Mouse (Mus musculus): Measurements from ENCODE around the gene Gatc. TPM values are rescaled to one million over a fixed set of nuclear protein-coding genes. Genes with fewer than 3 reads are reported as not detected.
A peak's percentile ranks its signal among the peaks of the same experiment; 100 is the strongest.
"Not testable (repeated sequence)": the region's sequence is repeated elsewhere in the genome, so short reads cannot be mapped to it uniquely, and the experiment has no call there.

Gene Gatc
- 32.8 and 33.6 TPM in 2 replicates for polyA plus RNA-seq (2012; rRNA removed)

GRCm38 (mm10) chr5:115340577-115341313 is at the start of gene Gatc, which contains the start of gene Triap1:
Gatc (minus strand) TSS chr5:115341178.
Triap1 (plus strand) TSS chr5:115341225.
- peak within 1 kb of the TSS; percentile 73 for H3K27ac ChIP-seq (ENCODE audit: insufficient read depth, low read length)
- DNase-seq = peak; percentile 90 to 94
- under 1% methylated on average over 62 of the region's 62 CpGs for WGBS
- TF ChIP-seq CTCF (IDR thresholded peaks at IDR 0.05; ENCODE audit: borderline replicate concordance, insufficient read depth, low read depth, low read length) (no peak), POLR2A (IDR thresholded peaks at IDR 0.05; ENCODE audit: borderline replicate concordance, insufficient read depth, low read length) (peak; percentile 84)
- H3K4me1 ChIP-seq (ENCODE audit: control insufficient read depth, insufficient read depth, low read length) = peaks cover 4% of the 10 kb centered on the region; the same call in 1 of the 2 replicates
- peak within 1 kb of the TSS; percentile 84 for H3K4me3 ChIP-seq (replicated peaks; ENCODE audit: insufficient read depth, low read depth, low read length)
- no peaks in the 10 kb centered on the region for H3K27me3 ChIP-seq (ENCODE audit: control insufficient read depth, insufficient read depth, low read length)

- H3K27ac ChIP-seq (ENCODE audit: insufficient read depth, low read length); H3K27me3 ChIP-seq (ENCODE audit: control insufficient read depth, insufficient read depth, low read length); DNase-seq; H3K4me1 ChIP-seq (ENCODE audit: control insufficient read depth, insufficient read depth, low read length); H3K4me3 ChIP-seq (replicated peaks; ENCODE audit: insufficient read depth, low read depth, low read length): not testable (repeated sequence)
- 86% methylated on average over 2 of the region's 2 CpGs for WGBS
Observed at GRCm38 (mm10) chr5:115378882-115379281, 37.9 kb upstream of the Gatc start.

GRCm38 (mm10) chr5:115375436-115375835 is 34.5 kb upstream of the Gatc start:
- H3K4me3 ChIP-seq (replicated peaks; ENCODE audit: insufficient read depth, low read depth, low read length) = no peak overlapping the region
- no peaks in the 10 kb centered on the region; the same call in 1 of the 2 replicates for H3K27me3 ChIP-seq (ENCODE audit: control insufficient read depth, insufficient read depth, low read length)
- TF ChIP-seq POLR2A (IDR thresholded peaks at IDR 0.05; ENCODE audit: borderline replicate concordance, insufficient read depth, low read length) (no peak), CTCF (IDR thresholded peaks at IDR 0.05; ENCODE audit: borderline replicate concordance, insufficient read depth, low read depth, low read length) (0 out of 2 replicates have a peak, but pooled peaks have one; percentile 9)
- 82% methylated on average over 2 of the region's 2 CpGs for WGBS
- H3K4me1 ChIP-seq (ENCODE audit: control insufficient read depth, insufficient read depth, low read length) = no peaks in the 10 kb centered on the region
- no peak overlapping the region for H3K27ac ChIP-seq (ENCODE audit: insufficient read depth, low read length)
- no peak for DNase-seq

GRCm38 (mm10) chr5:115374204-115374820 is 33.3 kb upstream of the Gatc start:
- no peaks in the 10 kb centered on the region for H3K4me1 ChIP-seq (ENCODE audit: control insufficient read depth, insufficient read depth, low read length)
- no peaks in the 10 kb centered on the region; the same call in 1 of the 2 replicates for H3K27me3 ChIP-seq (ENCODE audit: control insufficient read depth, insufficient read depth, low read length)
- 26% methylated on average over 11 of the region's 11 CpGs for WGBS
- no peak overlapping the region for H3K4me3 ChIP-seq (replicated peaks; ENCODE audit: insufficient read depth, low read depth, low read length)
- TF ChIP-seq CTCF (IDR thresholded peaks at IDR 0.05; ENCODE audit: borderline replicate concordance, insufficient read depth, low read depth, low read length) = no peak
- TF ChIP-seq POLR2A (IDR thresholded peaks at IDR 0.05; ENCODE audit: borderline replicate concordance, insufficient read depth, low read length) = no peak
- H3K27ac ChIP-seq (ENCODE audit: insufficient read depth, low read length) = no peak overlapping the region
- DNase-seq = no peak

GRCm38 (mm10) chr5:115373441-115374203 is 32.6 kb upstream of the Gatc start:
- no peak for TF ChIP-seq CTCF (IDR thresholded peaks at IDR 0.05; ENCODE audit: borderline replicate concordance, insufficient read depth, low read depth, low read length)
- TF ChIP-seq POLR2A (IDR thresholded peaks at IDR 0.05; ENCODE audit: borderline replicate concordance, insufficient read depth, low read length) = no peak
- H3K27ac ChIP-seq (ENCODE audit: insufficient read depth, low read length) = no peak overlapping the region
- no peak for DNase-seq
- no peaks in the 10 kb centered on the region; the same call in 1 of the 2 replicates for H3K27me3 ChIP-seq (ENCODE audit: control insufficient read depth, insufficient read depth, low read length)
- WGBS = 27% methylated on average over 26 of the region's 26 CpGs
- H3K4me1 ChIP-seq (ENCODE audit: control insufficient read depth, insufficient read depth, low read length) = no peaks in the 10 kb centered on the region
- no peak overlapping the region for H3K4me3 ChIP-seq (replicated peaks; ENCODE audit: insufficient read depth, low read depth, low read length)

- Histone ChIP-seq H3K27ac (ENCODE audit: insufficient read depth, low read length) (no peak overlapping the region), H3K27me3 (ENCODE audit: control insufficient read depth, insufficient read depth, low read length) (no peaks in the 10 kb centered on the region; the same call in 1 of the 2 replicates), H3K4me3 (replicated peaks; ENCODE audit: insufficient read depth, low read depth, low read length) (no peak overlapping the region), H3K4me1 (ENCODE audit: control insufficient read depth, insufficient read depth, low read length) (no peaks in the 10 kb centered on the region)
- no peak for TF ChIP-seq POLR2A (IDR thresholded peaks at IDR 0.05; ENCODE audit: borderline replicate concordance, insufficient read depth, low read length)
- TF ChIP-seq CTCF (IDR thresholded peaks at IDR 0.05; ENCODE audit: borderline replicate concordance, insufficient read depth, low read depth, low read length) = no peak
- 18% methylated on average over 9 of the region's 9 CpGs for WGBS
- DNase-seq = no peak
Observed at GRCm38 (mm10) chr5:115371736-115372135, 30.8 kb upstream of the Gatc start.

- WGBS = 83% methylated on average over 4 of the region's 4 CpGs
- H3K27ac ChIP-seq (ENCODE audit: insufficient read depth, low read length) = no peak overlapping the region
- DNase-seq = no peak
- no peak overlapping the region for H3K4me3 ChIP-seq (replicated peaks; ENCODE audit: insufficient read depth, low read depth, low read length)
- H3K4me1 ChIP-seq (ENCODE audit: control insufficient read depth, insufficient read depth, low read length) = no peaks in the 10 kb centered on the region
- no peaks in the 10 kb centered on the region for H3K27me3 ChIP-seq (ENCODE audit: control insufficient read depth, insufficient read depth, low read length)
- TF ChIP-seq CTCF (IDR thresholded peaks at IDR 0.05; ENCODE audit: borderline replicate concordance, insufficient read depth, low read depth, low read length) = no peak
- TF ChIP-seq POLR2A (IDR thresholded peaks at IDR 0.05; ENCODE audit: borderline replicate concordance, insufficient read depth, low read length) = no peak
Observed at GRCm38 (mm10) chr5:115364782-115365181, 23.8 kb upstream of the Gatc start.
